ENCODE assay signal across 8 mouse cellular contexts in the genomic region with DNA sequence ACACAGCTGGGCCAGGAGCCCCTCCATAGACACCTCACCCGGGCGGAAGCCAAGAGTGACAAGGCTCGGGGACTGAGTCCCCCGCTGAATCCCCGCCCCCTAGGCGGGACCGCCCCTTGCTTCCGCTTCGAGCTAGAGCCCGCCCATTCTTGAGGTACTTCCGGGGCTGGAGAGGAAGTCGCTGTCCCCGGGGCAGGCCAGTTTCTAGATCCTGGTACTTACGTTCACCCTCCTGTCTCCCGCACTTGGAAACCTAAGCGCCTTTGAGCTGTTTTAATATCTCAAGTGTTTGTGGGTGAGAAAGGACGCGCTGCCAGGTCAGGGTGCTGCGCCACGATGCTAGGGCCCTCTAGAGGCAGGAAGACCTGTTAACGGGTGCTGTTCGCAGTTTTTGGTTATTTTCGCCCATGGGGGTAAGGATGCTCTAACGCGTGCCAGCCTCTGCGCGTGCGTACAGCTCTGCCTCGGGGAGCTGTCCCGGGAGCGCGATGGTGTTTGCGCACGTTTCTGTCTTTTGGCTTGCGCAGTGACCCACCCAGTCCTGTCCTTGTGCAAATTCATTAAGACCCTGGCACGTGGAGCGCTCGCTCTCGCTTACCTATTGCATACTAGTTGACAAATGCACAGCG. TPM values are rescaled to one million over a fixed set of nuclear protein-coding genes. Genes with fewer than 3 reads are reported as not detected.
A peak's percentile ranks its signal among the peaks of the same experiment; 100 is the strongest.
DNase-seq lines count a peak whose midpoint lies in the region; ATAC-seq lines count a peak whose summit lies in the region.

A gene (minus strand): TSS at position 447 of the 629 bp plus-strand sequence.

- H3K36me3 ChIP-seq in intestine, embryonic 14.5 days (ENCODE audit: control insufficient read depth, insufficient read depth, low read length) = no peaks in the 10 kb centered on the region

- H3K4me1 ChIP-seq in intestine, embryonic 14.5 days (replicated peaks; ENCODE audit: control insufficient read depth, insufficient read depth, low read length) = no peaks in the 10 kb centered on the region; the same call in 1 of the 2 replicates

- WGBS in intestine, embryonic 14.5 days = under 1% methylated on average over 40 of the region's 40 CpGs

- peak within 1 kb of the TSS; percentile 91 for H3K4me2 ChIP-seq in intestine, embryonic 14.5 days (ENCODE audit: low read length)

- H3K27me3 ChIP-seq in intestine, embryonic 14.5 days (replicated peaks; ENCODE audit: control insufficient read depth, insufficient read depth, low read length) = no peaks in the 10 kb centered on the region

- intact Hi-C loops in left cerebral cortex, postnatal 14 days (cut with DNase I) = loop anchor here (5.0 kb wide), 1 partner anchor 54 kb away; a partner anchor contains a TSS

- H3K4me3 ChIP-seq in intestine, embryonic 14.5 days (ENCODE audit: low read depth, low read length) = peak within 1 kb of the TSS; percentile 77

- peak; percentile 97 for ATAC-seq in intestine, embryonic 14.5 days (replicated peaks; ENCODE audit: low FRiP score, low TSS enrichment, low read depth)

- peak within 1 kb of the TSS; percentile 88 for H3K27ac ChIP-seq in intestine, embryonic 14.5 days (ENCODE audit: low read depth)

- H3K9ac ChIP-seq in intestine, embryonic 14.5 days (ENCODE audit: low read length) = peak within 1 kb of the TSS; percentile 68

- DNase-seq in adrenal gland, adult 18-20 months (ENCODE audit: low spot score in 2 of 2) = peak; percentile 94
- peak; percentile 99 for DNase-seq in embryo, embryonic 11 days
- DNase-seq in gastrocnemius, postnatal 25 days = peak; percentile 96
- DNase-seq in intestine, embryonic 14.5 days (ENCODE audit: low spot score) = peak; percentile 97
- peak; percentile 92 for DNase-seq in left cerebral cortex, postnatal 14 days (ENCODE audit: low spot score in 2 of 2)
- DNase-seq in mesoderm, embryonic 11.5 days (ENCODE audit: low read depth, low spot score) = peak; percentile 96
- DNase-seq in right cerebral cortex, postnatal 36 days (ENCODE audit: low spot score in 2 of 2) = peak; percentile 90 to 93
- DNase-seq in yolk sac, embryonic 10.5 days (ENCODE audit: low spot score) = peak; percentile 95

- no peaks in the 10 kb centered on the region for H3K9me3 ChIP-seq in intestine, embryonic 14.5 days (ENCODE audit: control insufficient read depth, low read length)

RNA-seq across cellular contexts. Expression of the gene that starts here (rescaled TPM):
- 1 to 10 TPM; 6.8 to 7.0 TPM for total RNA-seq in adrenal gland, adult 18-20 months (2021)
- total RNA-seq in gastrocnemius, postnatal 25 days (2021) = 1 to 10 TPM; 2.7 to 2.8 TPM
- 5.4 and 5.6 TPM in 2 replicates for polyA plus RNA-seq in intestine, embryonic 14.5 days (2014; fragmentation: Nextera tagmentation; extraction: Ambion mirVana)
- total RNA-seq in left cerebral cortex, postnatal 14 days (2021) = 1 to 10 TPM; 8.4 to 8.7 TPM

Comparison
In these comparisons a context has a peak if more than half of its experiments do, and no peak if none do; other contexts are left out.
1. Peak in every context shown above with its lines: DNase-seq, ATAC-seq, H3K4me3 ChIP-seq and H3K27ac ChIP-seq.